Mouse (Mus musculus): ENCODE results near the gene Gsn.

DNA sequence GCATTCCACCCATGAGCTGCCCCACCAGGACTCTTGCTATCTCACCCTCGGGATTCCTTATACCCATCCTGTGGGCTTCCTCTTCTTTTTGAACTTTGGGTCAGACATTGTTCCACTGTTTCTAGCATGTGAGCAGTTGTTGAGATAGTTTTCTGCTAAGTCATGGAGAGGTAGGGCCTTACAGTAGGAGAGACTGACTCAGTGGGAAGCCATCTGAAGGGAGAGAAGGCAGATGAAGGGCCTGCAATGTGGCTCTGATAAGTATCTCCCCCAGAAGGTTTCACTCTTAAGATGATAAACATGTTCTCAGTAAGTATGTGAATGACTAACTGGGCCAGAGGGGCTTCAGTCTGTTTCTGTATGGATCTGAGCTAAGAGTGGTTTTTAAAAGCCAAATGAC lies 7.9 kb downstream of the Gsn start:
- TF ChIP-seq POLR2A (IDR thresholded peaks at IDR 0.05; ENCODE audit: insufficient read depth, low read length) (no peak), CTCF (IDR thresholded peaks at IDR 0.05; ENCODE audit: low read depth, low read length) (no peak), EP300 (IDR thresholded peaks at IDR 0.05; ENCODE audit: insufficient read depth, low read depth, low read length) (no peak)

Measured in ES-Bruce4 (cell line).